Mouse (Mus musculus) kidney, embryonic 16.5 days (tissue): ENCODE measurements around the gene Cwc27. TPM values are rescaled to one million over a fixed set of nuclear protein-coding genes. Genes with fewer than 3 reads are reported as not detected.

Experiments used
- ATAC-seq: fragments of 200-750 bp; cut with Nextera tagmentation; 2 replicates; pipeline ENCODE4 v1.8.0; 2017; ENCODE audit warnings: moderate TSS enrichment; ENCODE audit not compliant: low FRiP score, low TSS enrichment
- H3K27ac ChIP-seq: fragments of 300-500 bp; sonication (generic); 2 replicates; pipeline ENCODE4 v1.5.1; 2014; ENCODE audit warnings: low read length
- H3K27me3 ChIP-seq: fragments of 300-500 bp; sonication (generic); 2 replicates; pipeline ENCODE4 v1.6.1; 2014; ENCODE audit warnings: low read length, control low read depth, mixed read lengths; ENCODE audit not compliant: insufficient read depth
- H3K36me3 ChIP-seq: fragments of 300-500 bp; sonication (generic); 2 replicates; pipeline ENCODE4 v1.6.1; 2014; ENCODE audit warnings: low read length, control low read depth, mixed read lengths; ENCODE audit not compliant: insufficient read depth
- H3K4me1 ChIP-seq: fragments of 300-500 bp; sonication (generic); 2 replicates; pipeline ENCODE4 v1.6.1; 2014; ENCODE audit warnings: low read length, control low read depth, mixed read lengths; ENCODE audit not compliant: insufficient read depth
- H3K4me2 ChIP-seq: fragments of 300-500 bp; sonication (generic); replicated peaks from 2 replicates; pipeline ENCODE4 v1.6.1; 2014; ENCODE audit warnings: low read depth, low read length
- H3K4me3 ChIP-seq: fragments of 300-500 bp; sonication (generic); 2 replicates; pipeline ENCODE4 v1.5.1; 2014; ENCODE audit warnings: mild to moderate bottlenecking, low read length
- H3K9ac ChIP-seq: fragments of 300-500 bp; sonication (generic); replicated peaks from 2 replicates; pipeline ENCODE4 v1.6.1; 2014; ENCODE audit warnings: low read length
- H3K9me3 ChIP-seq: fragments of 300-500 bp; sonication (generic); 2 replicates; pipeline ENCODE4 v1.6.1; 2016; ENCODE audit warnings: low read length, control low read depth
- WGBS: fragments of 180-500 bp; shearing (Covaris S2); extraction: QIAGEN DNeasy Blood & Tissue Kit; methylation state at CpG from one replicate; pipeline ENCODE4 v1.1.7; 2014; 5-methylcytosine and 5-hydroxymethylcytosine counted together
- polyA plus RNA-seq: library from polyadenylated mRNA; unstranded; fragments of >200 nt; fragmentation: Nextera tagmentation; extraction: Ambion mirVana; gene quantifications from 2 replicates; pipeline ENCODE4 v1.2.1, GENCODE M21; 2015

Gene Cwc27
- polyA plus RNA-seq, 1 experiment from 2014 or later = 30.8 TPM

DNA sequence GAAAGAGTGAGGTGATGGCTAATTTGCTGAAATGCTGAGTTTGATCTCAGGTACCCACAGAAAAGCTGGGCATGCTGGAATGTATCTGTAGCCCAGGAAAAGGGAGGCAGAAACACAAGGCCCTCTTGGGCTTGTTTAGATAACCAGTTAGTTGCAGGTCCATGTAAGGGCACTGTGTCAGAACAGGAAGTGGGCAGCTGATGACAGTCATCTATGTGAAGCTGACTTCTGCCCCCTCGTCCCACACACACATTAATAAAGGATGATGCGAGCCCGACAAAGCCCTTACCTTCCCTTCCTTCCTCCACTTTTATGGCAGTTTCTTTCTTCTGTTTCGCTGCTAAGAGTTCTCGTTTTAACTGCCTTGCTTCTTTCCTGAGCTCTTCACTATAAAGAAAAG is 96.8 kb downstream of the Cwc27 start:
- no peak overlapping the region for H3K4me3 ChIP-seq
- no peaks in the 10 kb centered on the region for H3K9me3 ChIP-seq
- no peak overlapping the region for H3K4me2 ChIP-seq
- WGBS = 46% methylated on average over 5 of the region's 5 CpGs
- H3K9ac ChIP-seq = no peak overlapping the region
- no peaks in the 10 kb centered on the region for H3K27me3 ChIP-seq
- ATAC-seq = no peak
- no peaks in the 10 kb centered on the region for H3K4me1 ChIP-seq
- no peak overlapping the region for H3K27ac ChIP-seq
- H3K36me3 ChIP-seq = no peaks in the 10 kb centered on the region

DNA sequence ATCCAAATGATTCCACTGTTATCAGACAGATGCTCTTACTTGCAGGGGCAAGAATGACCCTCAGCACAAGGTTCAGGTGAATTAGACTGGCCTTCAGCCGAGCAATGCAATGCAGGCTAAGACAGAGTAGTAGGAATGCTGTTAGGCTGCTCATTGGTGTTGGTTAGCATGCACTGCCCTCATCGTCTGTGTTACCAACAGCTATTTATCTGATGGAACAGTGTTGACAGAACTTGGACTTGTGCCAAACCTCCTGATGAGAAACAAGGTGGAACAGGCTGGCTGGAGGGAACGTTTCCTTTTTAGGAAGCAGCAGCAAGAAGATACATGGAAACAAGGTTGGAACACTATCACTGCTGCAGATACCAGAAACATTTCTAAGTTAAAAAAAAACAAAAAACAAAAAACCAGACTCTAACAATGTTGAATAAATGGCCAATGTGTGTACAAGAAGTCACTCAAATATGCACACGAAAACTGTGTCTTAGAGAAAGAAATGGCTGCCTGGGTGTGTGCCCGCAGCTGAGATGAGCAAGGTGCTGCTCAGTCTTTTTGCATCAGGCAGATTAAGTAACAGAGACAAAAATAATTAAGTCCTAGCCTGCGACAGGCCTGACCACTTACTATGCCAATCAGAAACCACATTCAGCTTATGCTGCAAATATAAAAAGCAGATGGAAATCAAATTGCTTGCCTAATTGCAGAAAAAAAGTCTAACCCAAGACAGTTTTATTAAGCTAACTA is 122.2 kb downstream of the Cwc27 start:
- Histone ChIP-seq H3K4me3 (no peak overlapping the region), H3K4me2 (no peak overlapping the region), H3K9ac (no peak overlapping the region), H3K36me3 (no peaks in the 10 kb centered on the region), H3K9me3 (no peaks in the 10 kb centered on the region), H3K4me1 (peaks cover 12% of the 10 kb centered on the region), H3K27ac (no peak overlapping the region), H3K27me3 (no peaks in the 10 kb centered on the region)
- WGBS = 53% methylated on average over 6 of the region's 6 CpGs
- peak; percentile 71; the same call in 1 of the 2 replicates for ATAC-seq

DNA sequence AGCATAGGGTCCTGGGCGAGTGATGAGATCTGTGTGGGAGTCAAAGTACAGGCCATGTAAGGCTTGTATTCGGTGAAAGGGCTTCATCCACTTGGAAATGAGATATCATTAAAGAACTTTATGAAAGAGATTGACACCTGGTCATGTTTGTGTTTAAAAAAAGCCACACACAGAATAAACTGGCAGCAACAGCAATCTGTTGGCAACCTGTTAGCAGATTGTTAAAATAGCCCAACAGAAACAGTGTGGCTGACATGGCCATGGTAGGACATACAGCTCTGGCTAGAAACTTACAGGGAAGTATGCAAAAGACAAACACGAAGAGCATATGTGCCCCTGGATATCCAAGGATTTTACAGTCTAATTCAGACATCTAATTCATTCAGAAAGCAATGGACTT is 124.2 kb downstream of the Cwc27 start:
- peaks cover 12% of the 10 kb centered on the region for H3K4me1 ChIP-seq

DNA sequence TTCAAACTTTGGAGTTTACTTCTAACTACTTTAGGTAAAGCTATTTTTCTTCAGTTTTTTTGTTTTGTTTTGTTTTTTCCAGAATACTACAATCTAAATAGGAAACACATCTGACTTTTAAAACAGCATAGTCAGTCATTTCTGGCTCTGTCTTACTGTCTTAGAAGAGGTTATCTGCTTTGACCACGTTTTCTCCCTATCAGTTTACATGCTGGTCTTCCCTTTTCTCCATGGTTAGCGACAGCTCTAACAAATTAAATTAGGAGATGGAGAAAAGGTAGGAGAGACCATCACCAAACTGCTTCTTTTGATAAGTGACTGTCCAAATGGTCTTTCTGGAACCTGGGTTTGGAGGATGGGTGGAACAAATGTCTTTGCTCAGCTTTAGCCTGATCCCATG is 131.4 kb downstream of the Cwc27 start:
- ATAC-seq = no peak
- H3K4me1 ChIP-seq = peaks cover 9% of the 10 kb centered on the region
- H3K4me2 ChIP-seq = no peak overlapping the region
- no peaks in the 10 kb centered on the region for H3K36me3 ChIP-seq
- WGBS = 65% methylated on average over 2 of the region's 2 CpGs
- H3K9me3 ChIP-seq = no peaks in the 10 kb centered on the region
- no peak overlapping the region for H3K9ac ChIP-seq
- no peak overlapping the region for H3K4me3 ChIP-seq
- no peak overlapping the region for H3K27ac ChIP-seq
- no peaks in the 10 kb centered on the region for H3K27me3 ChIP-seq

More for the DNA sequence above, 124.2 kb downstream of the Cwc27 start:
- Histone ChIP-seq H3K9ac (no peak overlapping the region), H3K9me3 (no peaks in the 10 kb centered on the region), H3K4me3 (no peak overlapping the region), H3K27ac (no peak overlapping the region), H3K36me3 (no peaks in the 10 kb centered on the region), H3K4me2 (no peak overlapping the region), H3K27me3 (no peaks in the 10 kb centered on the region)
- no peak for ATAC-seq
- WGBS = 70% methylated on average over 3 of the region's 3 CpGs

DNA sequence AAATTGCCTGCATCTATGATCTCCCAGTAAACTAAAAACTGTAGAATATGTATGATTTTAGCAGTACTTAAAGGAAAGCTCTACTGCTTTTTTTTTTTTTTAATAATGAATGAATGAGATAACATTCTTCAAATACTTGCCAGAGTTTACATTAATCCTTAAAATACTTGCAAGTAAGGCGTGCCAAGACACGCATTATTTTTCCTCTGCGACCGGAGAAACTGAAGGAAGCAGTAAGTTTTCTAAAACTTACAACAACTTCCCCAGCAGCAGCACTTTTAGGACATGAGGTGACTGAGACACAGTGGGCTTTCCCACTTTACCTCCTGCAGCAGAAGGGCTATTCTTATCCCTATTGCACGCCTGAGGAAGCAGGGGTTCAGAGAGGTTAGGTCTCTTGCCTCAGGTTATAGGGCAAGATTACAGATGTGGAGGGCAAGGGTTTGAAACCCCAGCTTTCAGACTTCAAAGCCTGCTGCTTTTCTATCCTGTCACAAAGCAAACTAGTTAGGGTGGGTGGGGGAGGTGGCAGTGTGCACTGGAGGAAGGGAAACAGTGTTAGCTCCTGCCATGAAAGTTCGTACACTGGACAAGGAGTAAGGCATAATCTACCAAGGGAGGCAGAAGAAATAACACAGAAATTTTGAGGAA is 132.5 kb downstream of the Cwc27 start:
- no peaks in the 10 kb centered on the region for H3K9me3 ChIP-seq
- peaks cover 9% of the 10 kb centered on the region for H3K4me1 ChIP-seq
- no peak overlapping the region for H3K4me2 ChIP-seq
- no peaks in the 10 kb centered on the region for H3K36me3 ChIP-seq
- H3K9ac ChIP-seq = no peak overlapping the region; the same call in 1 of the 2 replicates
- WGBS = 16% methylated on average over 6 of the region's 6 CpGs
- peak overlapping the region; percentile 65; the same call in 1 of the 2 replicates for H3K27ac ChIP-seq
- no peaks in the 10 kb centered on the region for H3K27me3 ChIP-seq
- no peak overlapping the region for H3K4me3 ChIP-seq
- ATAC-seq = peak; percentile 75; the same call in 1 of the 2 replicates

DNA sequence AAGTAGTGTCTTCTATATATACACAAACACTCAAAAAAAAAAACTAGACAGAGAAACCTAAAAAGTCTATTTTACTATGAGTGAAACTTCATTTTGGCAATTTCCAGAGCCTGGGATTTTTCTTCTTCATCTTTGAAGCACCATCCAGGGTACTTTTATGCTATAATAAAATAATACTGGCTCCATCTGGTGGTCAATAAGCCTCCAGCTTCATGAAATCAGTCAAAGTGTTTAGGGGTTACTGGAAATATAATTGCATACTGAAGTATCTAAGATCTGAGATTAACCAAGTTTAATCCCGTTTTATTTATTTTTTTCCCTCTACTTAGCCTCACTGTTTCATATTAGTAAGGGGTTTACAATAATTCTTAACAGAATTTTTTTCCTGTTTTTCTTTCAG is 135.7 kb downstream of the Cwc27 start:
- ATAC-seq = no peak
- Histone ChIP-seq H3K27ac (no peak overlapping the region), H3K4me2 (no peak overlapping the region), H3K4me3 (no peak overlapping the region), H3K9ac (no peak overlapping the region), H3K27me3 (no peaks in the 10 kb centered on the region), H3K36me3 (0 out of 2 replicates have a peak, but pooled peaks cover 2% of the 10 kb centered on the region), H3K4me1 (peaks cover 9% of the 10 kb centered on the region), H3K9me3 (peaks cover 3% of the 10 kb centered on the region; the same call in 1 of the 2 replicates)
- WGBS = 74% methylated on average over 1 of the region's 1 CpGs

DNA sequence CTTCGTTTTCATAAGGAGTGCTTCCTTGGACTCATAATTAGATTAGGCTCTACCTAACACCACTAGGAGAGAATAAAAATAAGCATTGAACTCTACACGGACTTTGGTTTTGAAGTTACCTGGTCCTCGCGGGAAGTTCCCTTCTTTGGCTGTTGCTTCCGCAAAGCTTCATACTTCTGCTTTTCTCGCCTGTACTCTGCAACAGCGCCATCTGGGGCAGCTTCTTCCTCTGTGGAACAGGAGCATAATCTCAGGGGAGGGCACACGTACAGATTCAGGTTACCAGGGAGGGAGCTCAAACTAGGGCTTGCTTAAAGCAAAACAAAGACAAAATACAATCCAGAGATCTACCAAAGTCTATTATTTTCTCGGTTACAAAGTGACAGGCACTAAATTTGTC is 155.8 kb downstream of the Cwc27 start:
- H3K4me3 ChIP-seq = no peak overlapping the region
- no peak overlapping the region for H3K9ac ChIP-seq
- no peaks in the 10 kb centered on the region for H3K4me1 ChIP-seq
- H3K27ac ChIP-seq = no peak overlapping the region
- peaks cover 14% of the 10 kb centered on the region; the same call in 1 of the 2 replicates for H3K36me3 ChIP-seq
- 91% methylated on average over 9 of the region's 9 CpGs for WGBS
- no peak overlapping the region for H3K4me2 ChIP-seq
- no peaks in the 10 kb centered on the region for H3K27me3 ChIP-seq
- H3K9me3 ChIP-seq = no peaks in the 10 kb centered on the region
- ATAC-seq = no peak

DNA sequence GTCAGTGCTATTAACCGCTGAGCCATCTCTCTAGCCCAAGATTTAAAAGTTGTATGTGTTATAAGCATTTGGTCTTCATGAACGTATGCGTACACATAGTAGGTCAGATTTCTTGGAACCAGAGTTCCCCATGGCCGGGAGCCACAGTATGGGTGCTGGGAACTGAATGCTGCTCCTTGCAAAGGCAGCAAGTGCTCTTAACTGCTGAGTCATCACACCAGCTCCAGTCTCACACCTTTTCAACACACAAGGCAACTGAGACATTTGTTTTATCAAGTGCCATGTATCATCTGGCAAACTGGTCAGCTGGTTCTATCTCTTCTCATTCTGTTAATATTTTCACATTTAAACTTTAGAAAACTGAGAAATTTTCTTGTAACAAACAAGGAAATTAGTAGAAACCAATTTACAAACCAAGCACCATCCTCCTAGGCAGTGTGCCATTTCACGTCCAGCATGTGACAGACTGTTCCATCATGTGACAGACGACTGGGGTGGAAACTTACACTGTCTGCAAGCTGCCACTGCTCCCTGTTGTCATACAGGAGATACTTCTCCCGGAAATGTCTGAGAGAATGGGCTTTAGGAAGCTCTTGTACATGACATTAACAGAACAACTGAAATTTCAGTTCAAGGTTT is 156.8 kb downstream of the Cwc27 start:
- no peaks in the 10 kb centered on the region for H3K4me1 ChIP-seq
- 86% methylated on average over 7 of the region's 7 CpGs for WGBS
- H3K9me3 ChIP-seq = no peaks in the 10 kb centered on the region
- no peaks in the 10 kb centered on the region for H3K27me3 ChIP-seq
- H3K36me3 ChIP-seq = peaks cover 14% of the 10 kb centered on the region; the same call in 1 of the 2 replicates
- no peak overlapping the region for H3K4me2 ChIP-seq
- H3K27ac ChIP-seq = no peak overlapping the region
- no peak for ATAC-seq
- H3K4me3 ChIP-seq = no peak overlapping the region
- no peak overlapping the region for H3K9ac ChIP-seq

DNA sequence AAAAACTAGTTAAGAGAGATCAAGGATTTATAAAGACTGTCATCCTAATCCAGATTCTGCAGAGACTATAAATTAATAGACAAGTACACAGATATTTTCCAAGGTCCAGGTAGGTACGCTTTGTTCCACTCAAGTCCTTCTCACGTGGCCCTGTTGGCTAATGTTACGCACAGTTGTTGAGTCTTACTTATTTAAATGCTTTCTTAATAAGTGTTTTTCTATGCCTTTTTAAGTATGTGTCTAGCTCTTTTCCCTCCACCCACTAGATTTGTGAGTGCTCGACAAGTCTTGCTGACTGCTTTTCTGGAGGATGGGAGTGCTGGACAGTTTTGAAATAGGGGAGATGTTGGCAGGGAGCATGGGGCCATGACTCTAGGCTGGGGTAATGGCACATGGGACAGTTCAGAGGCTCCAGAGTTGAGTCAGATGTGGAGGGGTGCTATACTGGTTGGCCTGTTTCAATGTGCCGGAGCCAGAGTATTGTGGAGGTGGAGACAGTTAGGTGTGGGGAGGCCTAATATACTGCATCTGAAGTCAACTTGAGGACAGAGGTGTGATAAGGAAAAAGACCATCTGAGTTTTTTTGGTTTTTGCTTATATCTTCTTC is 160.2 kb downstream of the Cwc27 start:
- H3K27ac ChIP-seq = no peak overlapping the region
- no peak overlapping the region for H3K9ac ChIP-seq
- WGBS = 79% methylated on average over 5 of the region's 5 CpGs
- no peak overlapping the region for H3K4me2 ChIP-seq
- H3K27me3 ChIP-seq = no peaks in the 10 kb centered on the region
- H3K4me1 ChIP-seq = no peaks in the 10 kb centered on the region
- peaks cover 14% of the 10 kb centered on the region; the same call in 1 of the 2 replicates for H3K36me3 ChIP-seq
- ATAC-seq = no peak
- no peaks in the 10 kb centered on the region for H3K9me3 ChIP-seq
- H3K4me3 ChIP-seq = no peak overlapping the region
